10 mouse cellular contexts compared by ENCODE assay signal in genomic region chr15:65455203-65455816, GRCm38 (mm10).
DNase-seq lines count a peak whose midpoint lies in the region; ATAC-seq and TF ChIP-seq lines count a peak whose summit lies in the region.
"Had no signal": no experiment of that assay in that cellular context is flagged by ENCODE, and none has a peak within 500 bp of the region (broad histone marks: within the 10 kb centered on the region; RNA-seq: fewer than 3 reads in every experiment).

No protein-coding gene starts in this region.

- peak; percentile 33; the same call in 1 of the 2 replicates for ATAC-seq in forebrain, embryonic 12.5 days (ENCODE audit: low FRiP score)
- ATAC-seq in forebrain, embryonic 16.5 days, result no peak

- H3K9ac ChIP-seq in forebrain, embryonic 12.5 days, result no peak overlapping the region
- H3K9ac ChIP-seq in forebrain, embryonic 16.5 days (replicated peaks; ENCODE audit: low read depth, low read length), result no peak overlapping the region

- 0 out of 2 replicates have a peak, but pooled peaks cover 4% of the 10 kb centered on the region for H3K4me1 ChIP-seq in forebrain, embryonic 12.5 days
- no peaks in the 10 kb centered on the region; the same call in 1 of the 2 replicates for H3K4me1 ChIP-seq in forebrain, embryonic 16.5 days (replicated peaks; ENCODE audit: control insufficient read depth, insufficient read depth, low read length)
- no peaks in the 10 kb centered on the region for H3K4me1 ChIP-seq in thymus, adult 2 months (replicated peaks; ENCODE audit: control insufficient read depth, insufficient read depth, low read length)

- H3K4me2 ChIP-seq in forebrain, embryonic 12.5 days, result no peak overlapping the region
- H3K4me2 ChIP-seq in forebrain, embryonic 16.5 days (ENCODE audit: low read length), result no peak overlapping the region

- peak; percentile 14 to 20 for DNase-seq in right cerebral cortex, adult 2 months (ENCODE audit: low spot score in 2 of 2)
- DNase-seq in right cerebral cortex, postnatal 4 days, result no peak
- DNase-seq in layer of hippocampus, adult 8-10 months (ENCODE audit: low spot score in 2 of 2), result peak; percentile 32 to 45
- DNase-seq in thymus, adult 2 months, result no peak
- no peak for DNase-seq in testis, postnatal 14 days (ENCODE audit: low spot score)
- DNase-seq in left cerebral cortex, postnatal 10 days (ENCODE audit: extremely low spot score in 1 of 2, low spot score in 2 of 2), result no peak
- DNase-seq: kidney, adult 11 months; lung, postnatal 14 days had no signal

- intact Hi-C loops in left cerebral cortex, postnatal 10 days (cut with DNase I), result no loop called here

- no peak overlapping the region for H3K4me3 ChIP-seq in forebrain, embryonic 12.5 days (replicated peaks)
- H3K4me3 ChIP-seq in forebrain, embryonic 16.5 days (replicated peaks; ENCODE audit: low read length), result no peak overlapping the region
- no peak overlapping the region for H3K4me3 ChIP-seq in thymus, adult 2 months (ENCODE audit: control insufficient read depth, insufficient read depth, low read length)

- no peaks in the 10 kb centered on the region for H3K9me3 ChIP-seq in forebrain, embryonic 12.5 days
- H3K9me3 ChIP-seq in forebrain, embryonic 16.5 days (ENCODE audit: control insufficient read depth, low read length), result no peaks in the 10 kb centered on the region

- no peaks in the 10 kb centered on the region for H3K36me3 ChIP-seq in forebrain, embryonic 12.5 days (replicated peaks)
- H3K36me3 ChIP-seq in forebrain, embryonic 16.5 days (ENCODE audit: control insufficient read depth, insufficient read depth), result no peaks in the 10 kb centered on the region
- no peaks in the 10 kb centered on the region for H3K36me3 ChIP-seq in thymus, adult 2 months (ENCODE audit: control insufficient read depth, insufficient read depth, low read length)

- no peak for TF ChIP-seq CTCF in thymus, adult 2 months (IDR thresholded peaks at IDR 0.05; ENCODE audit: borderline replicate concordance, control insufficient read depth, extremely low read depth, insufficient read depth, low read length, poor library complexity)

- no peak for TF ChIP-seq POLR2A in thymus, adult 2 months (IDR thresholded peaks at IDR 0.05; ENCODE audit: control insufficient read depth, extremely low read depth, insufficient read depth, low read length, poor library complexity)

- no peaks in the 10 kb centered on the region for H3K27me3 ChIP-seq in forebrain, embryonic 12.5 days
- H3K27me3 ChIP-seq in forebrain, embryonic 16.5 days (replicated peaks; ENCODE audit: control insufficient read depth, insufficient read depth, low read length), result no peaks in the 10 kb centered on the region
- H3K27me3 ChIP-seq in thymus, adult 2 months (ENCODE audit: control insufficient read depth, insufficient read depth, low read length), result no peaks in the 10 kb centered on the region

- 56% methylated on average over 2 of the region's 2 CpGs for WGBS in forebrain, embryonic 12.5 days
- 56% methylated on average over 2 of the region's 2 CpGs for WGBS in forebrain, embryonic 16.5 days
- WGBS in thymus, adult 2 months, result 26% methylated on average over 2 of the region's 2 CpGs

- no peak overlapping the region for H3K27ac ChIP-seq in forebrain, embryonic 12.5 days
- no peak overlapping the region for H3K27ac ChIP-seq in forebrain, embryonic 16.5 days (ENCODE audit: low read length)
- H3K27ac ChIP-seq in thymus, adult 2 months (ENCODE audit: control insufficient read depth, insufficient read depth, low read length), result no peak overlapping the region

Comparison
In these comparisons a context has a peak if more than half of its experiments do, and no peak if none do; other contexts are left out.
1. DNase-seq: peak in right cerebral cortex, adult 2 months (2 of 2) and layer of hippocampus, adult 8-10 months (2 of 2); none in right cerebral cortex, postnatal 4 days (single experiment), thymus, adult 2 months (single experiment), testis, postnatal 14 days (single experiment) and left cerebral cortex, postnatal 10 days (0 of 2).